Mouse (Mus musculus): Measurements from ENCODE around the gene Hist1h2bg.
"Not testable (repeated sequence)": the region's sequence is repeated elsewhere in the genome, so short reads cannot be mapped to it uniquely, and the experiment has no call there.

Gene Hist1h2bg

GRCm38 (mm10) chr13:23539821-23540220, 31.4 kb upstream of the Hist1h2bg start:
- not testable (repeated sequence) for DNase-seq

- no peak for DNase-seq
These were observed 29.7 kb upstream of the Hist1h2bg start for GRCm38 (mm10) chr13:23541497-23541896.

- not testable (repeated sequence) for DNase-seq
These were observed 28.8 kb upstream of the Hist1h2bg start for GRCm38 (mm10) chr13:23542225-23542980.

GRCm38 (mm10) chr13:23542999-23543607, 28.1 kb upstream of the Hist1h2bg start, which contains the start of gene Hist1h2bh:
Gene Hist1h2bh, minus strand, starts transcription at chr13:23543392.
- peak; percentile 16 to 59 for DNase-seq

GRCm38 (mm10) chr13:23543965-23544786, 27.0 kb upstream of the Hist1h2bg start, which contains the start of gene Hist1h3f:
Gene Hist1h3f, plus strand, starts transcription at chr13:23544052.
- DNase-seq = peak; percentile 59 to 83

GRCm38 (mm10) chr13:23544787-23545120, 26.4 kb upstream of the Hist1h2bg start:
- peak in 1 of 2 experiments; percentile 21 for DNase-seq

- DNase-seq = no peak
These were observed 24.5 kb upstream of the Hist1h2bg start for GRCm38 (mm10) chr13:23546694-23547093.

GRCm38 (mm10) chr13:23550761-23551145, 20.4 kb upstream of the Hist1h2bg start:
- no peak for DNase-seq

GRCm38 (mm10) chr13:23551146-23551834, 19.9 kb upstream of the Hist1h2bg start, which contains the start of gene Hist1h4f:
Gene Hist1h4f, minus strand, starts transcription at chr13:23551648.
- DNase-seq = peak; percentile 87 to 92

GRCm38 (mm10) chr13:23551931-23552914, 19.0 kb upstream of the Hist1h2bg start:
- no peak for DNase-seq

- DNase-seq = no peak
These were observed 18.2 kb upstream of the Hist1h2bg start, which contains the start of gene Hist1h1d for GRCm38 (mm10) chr13:23552962-23553361. Gene Hist1h1d, plus strand, starts transcription at chr13:23553262.

- no peak for DNase-seq
These were observed 16.8 kb upstream of the Hist1h2bg start for GRCm38 (mm10) chr13:23554393-23554792.

GRCm38 (mm10) chr13:23554925-23555838, 16.0 kb upstream of the Hist1h2bg start:
- peak; percentile 61 to 63 for DNase-seq

GRCm38 (mm10) chr13:23555839-23556416, 15.3 kb upstream of the Hist1h2bg start:
- DNase-seq = peak; percentile 62 to 79

GRCm38 (mm10) chr13:23556906-23557305, 14.3 kb upstream of the Hist1h2bg start:
- no peak for DNase-seq

GRCm38 (mm10) chr13:23560699-23561098, 10.5 kb upstream of the Hist1h2bg start:
- not testable (repeated sequence) for DNase-seq

GRCm38 (mm10) chr13:23561531-23561882, 9.7 kb upstream of the Hist1h2bg start:
- not testable (repeated sequence) for DNase-seq

GRCm38 (mm10) chr13:23561883-23562659, 9.1 kb upstream of the Hist1h2bg start, which contains the start of gene Hist1h3e:
Gene Hist1h3e, minus strand, starts transcription at chr13:23562369.
- peak; percentile 93 to 94 for DNase-seq
